ENCODE assay signal across 8 mouse cellular contexts in the genomic region with DNA sequence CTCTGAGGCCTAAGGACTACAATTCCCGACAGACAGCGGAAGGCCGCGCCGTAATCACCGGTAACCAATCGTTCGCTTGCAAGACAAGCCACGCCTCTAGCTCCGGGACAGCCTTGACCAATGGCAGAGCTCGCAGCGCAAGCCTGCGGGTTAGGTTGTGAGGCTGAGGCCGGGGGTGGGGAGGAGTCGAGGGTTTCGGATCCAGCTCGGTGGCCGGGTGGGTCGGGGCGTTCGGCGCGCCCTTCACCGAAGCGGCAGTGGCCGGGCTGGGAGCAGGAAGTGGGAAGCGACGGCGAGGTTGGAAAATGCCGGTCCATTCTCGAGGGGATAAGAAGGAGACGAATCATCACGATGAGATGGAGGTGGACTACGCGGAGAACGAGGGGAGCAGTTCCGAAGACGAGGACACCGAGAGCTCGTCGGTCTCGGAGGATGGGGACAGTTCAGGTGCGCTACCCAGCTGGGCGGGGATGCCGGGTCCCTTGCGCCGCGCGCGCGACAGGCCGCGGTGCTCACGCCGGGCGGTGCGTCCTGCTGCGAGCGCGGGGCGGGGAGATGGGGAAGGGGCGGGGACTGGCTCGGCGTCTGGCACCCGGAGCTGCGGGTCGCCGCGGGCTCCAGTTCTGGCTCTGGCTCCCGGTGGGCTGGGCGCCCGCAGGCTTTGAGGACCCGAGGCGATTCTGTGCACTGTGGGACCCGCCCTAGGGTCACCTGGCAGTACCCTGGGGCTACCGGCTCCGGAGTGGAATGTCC. TPM values are rescaled to one million over a fixed set of nuclear protein-coding genes. Genes with fewer than 3 reads are reported as not detected.
A peak's percentile ranks its signal among the peaks of the same experiment; 100 is the strongest.
DNase-seq lines count a peak whose midpoint lies in the region; ATAC-seq and TF ChIP-seq lines count a peak whose summit lies in the region.

A gene (plus strand): TSS at position 126 of the 753 bp plus-strand sequence.

- no peaks in the 10 kb centered on the region for H3K27me3 ChIP-seq in forebrain, embryonic 15.5 days
- H3K27me3 ChIP-seq in lung, embryonic 14.5 days (ENCODE audit: insufficient read depth, low read length): no peaks in the 10 kb centered on the region
- no peaks in the 10 kb centered on the region for H3K27me3 ChIP-seq in thymus, adult 2 months (ENCODE audit: control insufficient read depth, insufficient read depth, low read length)

- no peaks in the 10 kb centered on the region; a peak in 1 of 4 replicates for H3K4me1 ChIP-seq in ES-E14 (ENCODE audit: control insufficient read depth in 2 of 2, insufficient read depth in 2 of 2, low read length in 2 of 2, poor library complexity in 1 of 2)
- H3K4me1 ChIP-seq in forebrain, embryonic 15.5 days: peaks cover 13% of the 10 kb centered on the region
- H3K4me1 ChIP-seq in lung, embryonic 14.5 days (ENCODE audit: insufficient read depth): no peaks in the 10 kb centered on the region
- H3K4me1 ChIP-seq in olfactory bulb, adult 2 months (ENCODE audit: control insufficient read depth, insufficient read depth, low read length): peaks cover 5% of the 10 kb centered on the region
- H3K4me1 ChIP-seq in thymus, adult 2 months (replicated peaks; ENCODE audit: control insufficient read depth, insufficient read depth, low read length): 0 out of 2 replicates have a peak, but pooled peaks cover 2% of the 10 kb centered on the region

- WGBS in forebrain, embryonic 15.5 days: under 1% methylated on average over 73 of the region's 77 CpGs
- under 1% methylated on average over 68 of the region's 77 CpGs for WGBS in lung, embryonic 14.5 days
- under 1% methylated on average over 77 of the region's 77 CpGs for WGBS in olfactory bulb, adult 2 months
- under 1% methylated on average over 77 of the region's 77 CpGs for WGBS in thymus, adult 2 months

- H3K4me2 ChIP-seq in forebrain, embryonic 15.5 days (replicated peaks): peak within 1 kb of the TSS; percentile 78
- peak within 1 kb of the TSS; percentile 72 for H3K4me2 ChIP-seq in lung, embryonic 14.5 days

- peak; percentile 97 for DNase-seq in ES-E14 (ENCODE audit: low read depth, low spot score)
- DNase-seq in cerebellum, adult 11-12 months: peak; percentile 97
- peak; percentile 93 for DNase-seq in heart, postnatal 25 days (ENCODE audit: low spot score)
- DNase-seq in layer of hippocampus, adult 2 months (ENCODE audit: low spot score in 2 of 2): peak; percentile 94 to 98
- DNase-seq in lung, embryonic 14.5 days: peak; percentile 99
- peak; percentile 94 for DNase-seq in thymus, adult 2 months

- no peak for TF ChIP-seq CTCF in layer of hippocampus, adult 2 months (conservative IDR thresholded peaks at IDR 0.05)
- TF ChIP-seq CTCF in lung, embryonic 14.5 days (IDR thresholded peaks at IDR 0.05; ENCODE audit: low read depth): no peak
- TF ChIP-seq CTCF in olfactory bulb, adult 2 months (IDR thresholded peaks at IDR 0.05; ENCODE audit: insufficient read depth, low read depth, low read length): no peak
- TF ChIP-seq CTCF in thymus, adult 2 months (IDR thresholded peaks at IDR 0.05; ENCODE audit: borderline replicate concordance, control insufficient read depth, extremely low read depth, insufficient read depth, low read length, poor library complexity): 0 out of 2 replicates have a peak, but pooled peaks have one; percentile 42

- TF ChIP-seq POLR2A in olfactory bulb, adult 2 months (IDR thresholded peaks at IDR 0.05; ENCODE audit: insufficient read depth, low read depth, low read length): peak; percentile 71
- TF ChIP-seq POLR2A in thymus, adult 2 months (IDR thresholded peaks at IDR 0.05; ENCODE audit: control insufficient read depth, extremely low read depth, insufficient read depth, low read length, poor library complexity): peak; percentile 75; the same call in 1 of the 2 replicates

- peak; percentile 100 for ATAC-seq in forebrain, embryonic 15.5 days (replicated peaks)
- peak; percentile 99 for ATAC-seq in lung, embryonic 14.5 days (ENCODE audit: insufficient read depth)

- H3K27ac ChIP-seq in ES-E14 (ENCODE audit: insufficient read depth, low read depth, low read length, poor library complexity, severe bottlenecking): peak within 1 kb of the TSS; percentile 71
- H3K27ac ChIP-seq in forebrain, embryonic 15.5 days (replicated peaks): peak within 1 kb of the TSS; percentile 94
- H3K27ac ChIP-seq in layer of hippocampus, adult 2 months: peak within 1 kb of the TSS; percentile 97
- peak within 1 kb of the TSS; percentile 96 for H3K27ac ChIP-seq in lung, embryonic 14.5 days (ENCODE audit: low read depth)
- peak within 1 kb of the TSS; percentile 91 for H3K27ac ChIP-seq in olfactory bulb, adult 2 months (ENCODE audit: insufficient read depth, low read depth, low read length)
- peak within 1 kb of the TSS; percentile 62 for H3K27ac ChIP-seq in thymus, adult 2 months (ENCODE audit: control insufficient read depth, insufficient read depth, low read length)

- peak within 1 kb of the TSS; percentile 94 to 99 for H3K4me3 ChIP-seq in ES-E14 (ENCODE audit: insufficient read depth in 1 of 2, low read depth in 1 of 2, low read length in 2 of 2, poor library complexity in 1 of 2, severe bottlenecking in 1 of 2)
- H3K4me3 ChIP-seq in forebrain, embryonic 15.5 days: peak within 1 kb of the TSS; percentile 91
- peak within 1 kb of the TSS; percentile 89 for H3K4me3 ChIP-seq in layer of hippocampus, adult 2 months
- peak within 1 kb of the TSS; percentile 78 for H3K4me3 ChIP-seq in lung, embryonic 14.5 days (ENCODE audit: low read depth, low read length)
- H3K4me3 ChIP-seq in olfactory bulb, adult 2 months (ENCODE audit: insufficient read depth, low read depth, low read length): peak within 1 kb of the TSS; percentile 89
- H3K4me3 ChIP-seq in thymus, adult 2 months (ENCODE audit: control insufficient read depth, insufficient read depth, low read length): peak within 1 kb of the TSS; percentile 70

- peak within 1 kb of the TSS; percentile 92 for H3K9ac ChIP-seq in ES-E14 (ENCODE audit: insufficient read depth, low read depth, low read length, poor library complexity, severe bottlenecking)
- peak within 1 kb of the TSS; percentile 79 for H3K9ac ChIP-seq in forebrain, embryonic 15.5 days (replicated peaks)
- H3K9ac ChIP-seq in lung, embryonic 14.5 days: peak within 1 kb of the TSS; percentile 82

- intact Hi-C loops in heart, postnatal 25 days (cut with DNase I): no loop called here

- in situ Hi-C loops in ES-E14 (cut with MboI; ENCODE audit: low sequenced_read_pairs in 2 of 2, unreplicated experiment in 2 of 2): no loop called here

- H3K9me3 ChIP-seq in ES-E14 (ENCODE audit: control insufficient read depth, insufficient read depth, low read depth, low read length): no peaks in the 10 kb centered on the region
- no peaks in the 10 kb centered on the region for H3K9me3 ChIP-seq in forebrain, embryonic 15.5 days
- no peaks in the 10 kb centered on the region for H3K9me3 ChIP-seq in lung, embryonic 14.5 days (ENCODE audit: low read depth, low read length)

- no peaks in the 10 kb centered on the region for H3K36me3 ChIP-seq in ES-E14 (ENCODE audit: control insufficient read depth, insufficient read depth, low read length, poor library complexity, severe bottlenecking)
- no peaks in the 10 kb centered on the region for H3K36me3 ChIP-seq in forebrain, embryonic 15.5 days
- 0 out of 2 replicates have a peak, but pooled peaks cover 2% of the 10 kb centered on the region for H3K36me3 ChIP-seq in lung, embryonic 14.5 days (ENCODE audit: insufficient read depth)
- no peaks in the 10 kb centered on the region for H3K36me3 ChIP-seq in thymus, adult 2 months (ENCODE audit: control insufficient read depth, insufficient read depth, low read length)

TF ChIP-seq in ES-E14, 5 proteins besides CTCF, POLR2A, EP300 and RAD21:
- TF ChIP-seq HCFC1 (IDR thresholded peaks at IDR 0.05; ENCODE audit: borderline replicate concordance, insufficient read depth, low read length) (peak; percentile 94), CHD2 (IDR thresholded peaks at IDR 0.05; ENCODE audit: low read depth, low read length) (no peak), ZC3H11A (IDR thresholded peaks at IDR 0.05; ENCODE audit: borderline replicate concordance, low read depth, low read length) (no peak), ZNF384 (IDR thresholded peaks at IDR 0.05; ENCODE audit: low read depth, low read length) (no peak)

RNA-seq across cellular contexts. Expression of the gene that starts here (rescaled TPM):
- total RNA-seq in ES-E14 (2012; rRNA removed): 15.2 and 23.5 TPM in 2 replicates
- polyA plus RNA-seq in forebrain, embryonic 15.5 days (2015; fragmentation: Nextera tagmentation; extraction: Ambion mirVana): 57.5 and 60.8 TPM in 2 replicates
- total RNA-seq in heart, postnatal 25 days (2021): 10 to 100 TPM; 22.3 to 22.9 TPM
- total RNA-seq in layer of hippocampus, adult 2 months (2021): 10 to 100 TPM; 65.2 to 72.3 TPM
- polyA plus RNA-seq in lung, embryonic 14.5 days (2014; fragmentation: Nextera tagmentation; extraction: Ambion mirVana): 42.3 and 49.2 TPM in 2 replicates
- polyA plus RNA-seq in olfactory bulb, adult 2 months (2012; ENCODE audit: insufficient read depth, insufficient read length, low replicate concordance, missing spikeins): not detected in 2 replicates
- 13.2 and 17.0 TPM in 2 replicates for polyA plus RNA-seq in thymus, adult 2 months (2012; rRNA removed)

Comparison
In these comparisons a context has a peak if more than half of its experiments do, and no peak if none do; other contexts are left out.
1. Peak in every context shown above with its lines: DNase-seq, ATAC-seq, H3K4me3 ChIP-seq and H3K27ac ChIP-seq.